Mouse (Mus musculus) hindbrain, postnatal 0 days (tissue): ENCODE results near the gene Kctd20. TPM values are rescaled to one million over a fixed set of nuclear protein-coding genes. Genes with fewer than 3 reads are reported as not detected.
A peak's percentile ranks its signal among the peaks of the same experiment; 100 is the strongest.

Experiments
- ATAC-seq: fragments of 200-750 bp; cut with Nextera tagmentation; 2 replicates; pipeline ENCODE4 v1.8.0; 2017; ENCODE audit warnings: mild to moderate bottlenecking, moderate TSS enrichment, moderate library complexity
- DNase-seq: peaks from one replicate; pipeline ENCODE4 v3.0.0-alpha.2; 2015; ENCODE audit warnings: low spot score
- H3K27ac ChIP-seq: fragments of 300-500 bp; sonication (generic); 2 replicates; pipeline ENCODE4 v1.5.1; 2014; ENCODE audit warnings: mild to moderate bottlenecking
- H3K27me3 ChIP-seq: fragments of 300-500 bp; sonication (generic); 2 replicates; pipeline ENCODE4 v1.6.1; 2014; ENCODE audit warnings: low read length, mixed read lengths; ENCODE audit not compliant: insufficient read depth
- H3K36me3 ChIP-seq: fragments of 300-500 bp; sonication (generic); 2 replicates; pipeline ENCODE4 v1.6.1; 2014; ENCODE audit warnings: low read length, mixed read lengths; ENCODE audit not compliant: insufficient read depth
- H3K4me1 ChIP-seq: fragments of 300-500 bp; sonication (generic); 2 replicates; pipeline ENCODE4 v1.6.1; 2014; ENCODE audit warnings: antibody characterized with exemption, low read length, mixed read lengths; ENCODE audit not compliant: insufficient read depth
- H3K4me2 ChIP-seq: fragments of 300-500 bp; sonication (generic); 2 replicates; pipeline ENCODE4 v1.6.1; 2014; ENCODE audit warnings: low read depth, mild to moderate bottlenecking, low read length, moderate library complexity, mixed read lengths
- H3K4me3 ChIP-seq: fragments of 300-500 bp; sonication (generic); 2 replicates; pipeline ENCODE4 v1.5.1; 2014; ENCODE audit warnings: low read length
- H3K9ac ChIP-seq: fragments of 300-500 bp; sonication (generic); replicated peaks from 2 replicates; pipeline ENCODE4 v1.6.1; 2014; ENCODE audit warnings: mild to moderate bottlenecking, low read length, moderate library complexity, mixed read lengths
- H3K9me3 ChIP-seq: fragments of 300-500 bp; sonication (generic); 2 replicates; pipeline ENCODE4 v1.6.1; 2016; ENCODE audit warnings: low read length, mixed read lengths
- CTCF ChIP-seq: IDR thresholded peaks from 2 replicates; pipeline ENCODE4 v1.5.1; 2016; ENCODE audit warnings: antibody characterized with exemption, control low read depth, low read depth
- WGBS: fragments of 180-500 bp; shearing (Covaris S2); extraction: QIAGEN DNeasy Blood & Tissue Kit; methylation state at CpG from one replicate; pipeline ENCODE4 v1.1.7; 2014; 5-methylcytosine and 5-hydroxymethylcytosine counted together
- polyA plus RNA-seq: library from polyadenylated mRNA; unstranded; fragments of >200 nt; fragmentation: Nextera tagmentation; extraction: Ambion mirVana; gene quantifications from 2 replicates; pipeline ENCODE4 v1.2.1, GENCODE M21; 2015
- total RNA-seq: library from RNA; depleted of rRNA; stranded (reverse); fragments of >200 nt; gene quantifications from 2 replicates; pipeline ENCODE4 v1.2.3, GENCODE M21; 2014

Gene Kctd20
- total and polyA plus RNA-seq, 2 experiments from 2014 or later: 51.5 to 64.1 TPM

DNA sequence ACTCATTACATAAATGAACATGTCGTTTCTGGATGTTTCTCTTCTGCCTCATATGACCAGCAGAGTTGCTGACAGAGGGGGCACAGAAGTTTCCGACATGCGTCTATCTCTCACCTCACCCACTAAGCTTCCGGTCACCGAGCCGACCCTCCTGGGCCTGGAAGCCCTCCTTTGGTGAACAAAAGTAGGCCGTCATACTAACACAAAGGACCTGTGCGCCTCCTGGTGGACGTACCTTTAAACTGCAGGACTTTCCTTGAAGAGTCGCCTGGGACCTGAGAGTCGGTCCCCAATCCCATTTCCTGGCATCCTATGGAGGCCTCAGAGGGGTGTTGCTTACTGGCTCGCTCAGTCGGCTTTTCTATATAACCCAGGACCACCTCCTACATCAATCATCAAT lies 25.4 kb upstream of the Kctd20 start:
- WGBS: 10% methylated on average over 13 of the region's 13 CpGs
- Histone ChIP-seq H3K9ac (no peak overlapping the region), H3K36me3 (no peaks in the 10 kb centered on the region), H3K4me1 (peaks cover 8% of the 10 kb centered on the region; the same call in 1 of the 2 replicates), H3K4me2 (no peak overlapping the region), H3K27me3 (no peaks in the 10 kb centered on the region), H3K27ac (no peak overlapping the region), H3K4me3 (no peak overlapping the region), H3K9me3 (no peaks in the 10 kb centered on the region)
- DNase-seq: peak; percentile 86
- peak; percentile 87 for TF ChIP-seq CTCF
- ATAC-seq: no peak

DNA sequence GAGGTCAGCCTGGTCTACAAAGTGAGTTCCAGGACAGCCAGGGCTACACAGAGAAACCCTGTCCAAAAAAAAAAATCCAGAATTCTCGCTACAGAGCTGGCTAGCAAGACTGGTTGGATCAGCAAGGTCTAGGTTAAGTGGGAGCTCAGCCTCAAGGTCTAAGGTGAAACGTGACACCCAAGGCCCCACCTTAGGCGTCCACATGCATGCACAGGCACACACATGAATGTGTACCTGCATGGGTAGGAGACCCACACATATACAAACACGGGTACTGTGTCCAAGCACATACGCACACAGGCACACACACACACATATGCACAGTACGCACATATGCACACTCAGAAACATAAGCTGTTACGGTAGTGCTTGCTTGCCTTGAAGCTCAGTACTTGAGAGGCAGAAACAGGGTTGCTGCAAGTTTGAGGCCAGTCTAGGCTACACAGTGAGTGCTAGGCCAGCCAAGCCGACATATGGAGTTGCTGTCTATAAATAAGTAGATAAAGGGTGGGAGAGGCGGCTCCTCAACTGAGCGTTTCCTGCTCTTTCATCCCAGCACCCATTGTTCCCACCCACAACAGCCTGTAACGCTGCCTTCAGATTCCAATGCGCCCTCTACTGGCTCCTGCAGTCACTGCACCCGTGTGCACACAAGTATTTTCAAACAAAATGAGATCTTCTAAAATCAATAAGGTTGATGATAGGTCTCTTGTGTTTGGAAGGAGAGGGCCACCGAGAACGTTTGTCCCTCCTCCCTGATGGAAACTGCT lies 24.7 kb upstream of the Kctd20 start:
- no peaks in the 10 kb centered on the region for H3K27me3 ChIP-seq

GRCm38 (mm10) chr17:28928004-28928403 lies 23.7 kb upstream of the Kctd20 start:
- 75% methylated on average over 9 of the region's 9 CpGs for WGBS
- no peak overlapping the region for H3K4me2 ChIP-seq
- TF ChIP-seq CTCF: no peak
- no peak overlapping the region for H3K4me3 ChIP-seq
- H3K4me1 ChIP-seq: peaks cover 8% of the 10 kb centered on the region; the same call in 1 of the 2 replicates
- H3K9ac ChIP-seq: no peak overlapping the region
- H3K27ac ChIP-seq: no peak overlapping the region
- DNase-seq: no peak
- no peaks in the 10 kb centered on the region for H3K9me3 ChIP-seq
- H3K27me3 ChIP-seq: no peaks in the 10 kb centered on the region
- H3K36me3 ChIP-seq: no peaks in the 10 kb centered on the region
- ATAC-seq: no peak

More for the DNA sequence above, 24.7 kb upstream of the Kctd20 start:
- no peak overlapping the region for H3K27ac ChIP-seq
- no peak overlapping the region for H3K4me3 ChIP-seq
- TF ChIP-seq CTCF: peak; percentile 82
- H3K4me2 ChIP-seq: no peak overlapping the region
- 51% methylated on average over 15 of the region's 15 CpGs for WGBS
- ATAC-seq: no peak
- peaks cover 8% of the 10 kb centered on the region; the same call in 1 of the 2 replicates for H3K4me1 ChIP-seq
- no peak overlapping the region for H3K9ac ChIP-seq
- no peaks in the 10 kb centered on the region for H3K36me3 ChIP-seq
- H3K9me3 ChIP-seq: no peaks in the 10 kb centered on the region
- peak; percentile 68 for DNase-seq

- H3K4me3 ChIP-seq: no peak overlapping the region
- peaks cover 8% of the 10 kb centered on the region; the same call in 1 of the 2 replicates for H3K4me1 ChIP-seq
- no peak overlapping the region for H3K27ac ChIP-seq
- no peak for DNase-seq
- no peak for TF ChIP-seq CTCF
- no peak overlapping the region for H3K4me2 ChIP-seq
- ATAC-seq: no peak
- H3K36me3 ChIP-seq: no peaks in the 10 kb centered on the region
- H3K27me3 ChIP-seq: no peaks in the 10 kb centered on the region
- no peaks in the 10 kb centered on the region for H3K9me3 ChIP-seq
- 97% methylated on average over 4 of the region's 4 CpGs for WGBS
- H3K9ac ChIP-seq: no peak overlapping the region
These were observed 22.4 kb upstream of the Kctd20 start for GRCm38 (mm10) chr17:28929369-28929768.

GRCm38 (mm10) chr17:28930392-28931074 lies 21.2 kb upstream of the Kctd20 start:
- WGBS: 13% methylated on average over 14 of the region's 14 CpGs
- Histone ChIP-seq H3K9me3 (no peaks in the 10 kb centered on the region), H3K4me2 (peak overlapping the region; percentile 30), H3K27me3 (no peaks in the 10 kb centered on the region), H3K27ac (peak overlapping the region; percentile 68; the same call in 1 of the 2 replicates), H3K4me1 (peaks cover 8% of the 10 kb centered on the region; the same call in 1 of the 2 replicates), H3K9ac (no peak overlapping the region), H3K4me3 (no peak overlapping the region), H3K36me3 (no peaks in the 10 kb centered on the region)
- peak; percentile 71 for ATAC-seq
- DNase-seq: peak; percentile 78
- TF ChIP-seq CTCF: peak; percentile 43

- TF ChIP-seq CTCF: no peak
- 91% methylated on average over 18 of the region's 18 CpGs for WGBS
- H3K4me2 ChIP-seq: no peak overlapping the region
- no peak for DNase-seq
- no peak overlapping the region for H3K27ac ChIP-seq
- peaks cover 8% of the 10 kb centered on the region; the same call in 1 of the 2 replicates for H3K4me1 ChIP-seq
- H3K9me3 ChIP-seq: no peaks in the 10 kb centered on the region
- ATAC-seq: no peak
- no peak overlapping the region for H3K4me3 ChIP-seq
- H3K36me3 ChIP-seq: no peaks in the 10 kb centered on the region
- H3K27me3 ChIP-seq: no peaks in the 10 kb centered on the region
- H3K9ac ChIP-seq: no peak overlapping the region
These were observed 20.1 kb upstream of the Kctd20 start for GRCm38 (mm10) chr17:28931436-28932211.
